In genomic region chr11:16524917-16525640, GRCm38 (mm10) we compare ENCODE assay signal across 10 mouse cellular contexts. TPM values are rescaled to one million over a fixed set of nuclear protein-coding genes. Genes with fewer than 3 reads are reported as not detected.
DNase-seq lines count a peak whose midpoint lies in the region; ATAC-seq lines count a peak whose summit lies in the region.
"Had no signal": no experiment of that assay in that cellular context is flagged by ENCODE, and none has a peak within 500 bp of the region (broad histone marks: within the 10 kb centered on the region; RNA-seq: fewer than 3 reads in every experiment).

No protein-coding gene starts in this region.

- H3K27me3 ChIP-seq in limb, embryonic 11.5 days (ENCODE audit: control insufficient read depth, insufficient read depth, low read length) = no peaks in the 10 kb centered on the region
- no peaks in the 10 kb centered on the region for H3K27me3 ChIP-seq in limb, embryonic 10.5 days (ENCODE audit: low read depth, poor library complexity, severe bottlenecking)
- no peaks in the 10 kb centered on the region for H3K27me3 ChIP-seq in forebrain, embryonic 14.5 days (replicated peaks; ENCODE audit: control insufficient read depth, insufficient read depth, low read length)
- H3K27me3 ChIP-seq: embryonic facial prominence, embryonic 15.5 days had no signal

- no peak overlapping the region for H3K9ac ChIP-seq in limb, embryonic 11.5 days (ENCODE audit: low read length)
- no peak overlapping the region for H3K9ac ChIP-seq in forebrain, embryonic 14.5 days (ENCODE audit: low read length)
- H3K9ac ChIP-seq: embryonic facial prominence, embryonic 15.5 days had no signal

- no peaks in the 10 kb centered on the region for H3K4me1 ChIP-seq in limb, embryonic 11.5 days (ENCODE audit: control insufficient read depth, insufficient read depth, low read length)
- H3K4me1 ChIP-seq in limb, embryonic 10.5 days = no peaks in the 10 kb centered on the region
- H3K4me1 ChIP-seq in forebrain, embryonic 14.5 days (ENCODE audit: control insufficient read depth, insufficient read depth, low read length) = no peaks in the 10 kb centered on the region
- H3K4me1 ChIP-seq: embryonic facial prominence, embryonic 15.5 days had no signal

- no peaks in the 10 kb centered on the region for H3K9me3 ChIP-seq in limb, embryonic 11.5 days (ENCODE audit: control insufficient read depth, low read length)
- H3K9me3 ChIP-seq in limb, embryonic 10.5 days (replicated peaks) = no peaks in the 10 kb centered on the region
- no peaks in the 10 kb centered on the region for H3K9me3 ChIP-seq in forebrain, embryonic 14.5 days (replicated peaks; ENCODE audit: control insufficient read depth, low read length)
- H3K9me3 ChIP-seq: embryonic facial prominence, embryonic 15.5 days had no signal

- H3K4me3 ChIP-seq in limb, embryonic 11.5 days (ENCODE audit: low read depth, low read length) = no peak overlapping the region
- no peak overlapping the region for H3K4me3 ChIP-seq in limb, embryonic 10.5 days
- no peak overlapping the region for H3K4me3 ChIP-seq in forebrain, embryonic 14.5 days (ENCODE audit: low read depth, low read length)
- H3K4me3 ChIP-seq: embryonic facial prominence, embryonic 15.5 days had no signal

- H3K4me2 ChIP-seq in limb, embryonic 11.5 days (ENCODE audit: low read depth, severe bottlenecking) = no peak overlapping the region
- no peak overlapping the region for H3K4me2 ChIP-seq in forebrain, embryonic 14.5 days (ENCODE audit: low read length)
- H3K4me2 ChIP-seq: embryonic facial prominence, embryonic 15.5 days had no signal

- DNase-seq in adrenal gland, postnatal 10 days = peak; percentile 16
- DNase-seq in adrenal gland, postnatal 4 days (ENCODE audit: low spot score in 2 of 2) = no peak
- DNase-seq in limb, embryonic 11.5 days (ENCODE audit: low spot score) = no peak
- no peak for DNase-seq in limb, embryonic 10.5 days (ENCODE audit: low spot score)
- DNase-seq in forebrain, embryonic 14.5 days (ENCODE audit: low spot score) = peak; percentile 83
- DNase-seq in kidney, postnatal 4 days = peak; percentile 12 to 23
- peak; percentile 53 for DNase-seq in naive thymus-derived CD4-positive, alpha-beta T cell, adult 2 months (ENCODE audit: low read depth)

- H3K27ac ChIP-seq in limb, embryonic 11.5 days (replicated peaks; ENCODE audit: low read depth, low read length) = no peak overlapping the region
- H3K27ac ChIP-seq in limb, embryonic 10.5 days = no peak overlapping the region
- no peak overlapping the region for H3K27ac ChIP-seq in forebrain, embryonic 14.5 days (ENCODE audit: low read depth, low read length)
- H3K27ac ChIP-seq: embryonic facial prominence, embryonic 15.5 days; macrophage had no signal

- WGBS in limb, embryonic 11.5 days = 53% methylated on average over 3 of the region's 3 CpGs
- WGBS in limb, embryonic 10.5 days = 59% methylated on average over 3 of the region's 3 CpGs
- 50% methylated on average over 3 of the region's 3 CpGs for WGBS in forebrain, embryonic 14.5 days

- ATAC-seq in limb, embryonic 11.5 days (ENCODE audit: insufficient number of reproducible peaks, low FRiP score, low TSS enrichment, low read depth) = peak; percentile 44; the same call in 1 of the 2 replicates
- ATAC-seq in forebrain, embryonic 14.5 days = peak; percentile 81
- no peak for ATAC-seq in erythroid progenitor cell, adult 5-6 weeks (replicated peaks; ENCODE audit: low FRiP score, poor library complexity, severe bottlenecking)

- H3K36me3 ChIP-seq in limb, embryonic 11.5 days (ENCODE audit: control insufficient read depth, insufficient read depth, low read length) = no peaks in the 10 kb centered on the region
- H3K36me3 ChIP-seq in limb, embryonic 10.5 days = no peaks in the 10 kb centered on the region
- no peaks in the 10 kb centered on the region for H3K36me3 ChIP-seq in forebrain, embryonic 14.5 days (ENCODE audit: control insufficient read depth, insufficient read depth, low read length)
- H3K36me3 ChIP-seq: embryonic facial prominence, embryonic 15.5 days had no signal

RNA-seq across cellular contexts. Expression of gene Sec61g, which starts 16.8 kb away (rescaled TPM):
- 1 to 10 TPM; 8.6 to 9.6 TPM for total RNA-seq in adrenal gland, postnatal 10 days (2021)
- 10 to 100 TPM; 14.5 to 17.4 TPM for total RNA-seq in adrenal gland, postnatal 4 days (2021)
- polyA plus RNA-seq in limb, embryonic 11.5 days (2014; fragmentation: Nextera tagmentation; extraction: Ambion mirVana) = 41.5 and 41.7 TPM in 2 replicates
- 40.4 and 41.6 TPM in 2 replicates for polyA plus RNA-seq in limb, embryonic 10.5 days (2016; fragmentation: Nextera tagmentation; extraction: Ambion mirVana)
- 27.0 and 36.9 TPM in 2 replicates for polyA plus RNA-seq in forebrain, embryonic 14.5 days (2014; fragmentation: Nextera tagmentation; extraction: Ambion mirVana)
- total RNA-seq in erythroid progenitor cell, adult 5-6 weeks (2015; ENCODE audit: low replicate concordance) = 12.6 and 36.8 TPM in 2 replicates
- total RNA-seq in erythroid progenitor cell, adult 5-6 weeks (2017; ENCODE audit: low replicate concordance) = 30.5 and 33.2 TPM in 2 replicates

Comparison
In these comparisons a context has a peak if more than half of its experiments do, and no peak if none do; other contexts are left out.
1. DNase-seq: peak in adrenal gland, postnatal 10 days (single experiment), forebrain, embryonic 14.5 days (single experiment), kidney, postnatal 4 days (2 of 2) and naive thymus-derived CD4-positive, alpha-beta T cell, adult 2 months (single experiment); none in adrenal gland, postnatal 4 days (0 of 2), limb, embryonic 11.5 days (single experiment) and limb, embryonic 10.5 days (single experiment).